In genomic region chr6:22875614-22876541, GRCm38 (mm10) we compare ENCODE assay signal across 8 mouse cellular contexts. TPM values are rescaled to one million over a fixed set of nuclear protein-coding genes. Genes with fewer than 3 reads are reported as not detected.
DNase-seq lines count a peak whose midpoint lies in the region; ATAC-seq lines count a peak whose summit lies in the region.

No protein-coding gene starts in this region.

- H3K9ac ChIP-seq in embryonic facial prominence, embryonic 12.5 days = peak overlapping the region; percentile 59
- peak overlapping the region; percentile 68 for H3K9ac ChIP-seq in hindbrain, embryonic 14.5 days

- H3K27ac ChIP-seq in embryonic facial prominence, embryonic 12.5 days = no peak overlapping the region
- H3K27ac ChIP-seq in hindbrain, embryonic 14.5 days = peak overlapping the region; percentile 60

- H3K9me3 ChIP-seq in embryonic facial prominence, embryonic 12.5 days = no peaks in the 10 kb centered on the region
- H3K9me3 ChIP-seq in hindbrain, embryonic 14.5 days (ENCODE audit: control insufficient read depth, low read length) = no peaks in the 10 kb centered on the region

- H3K27me3 ChIP-seq in embryonic facial prominence, embryonic 12.5 days = peaks cover 5% of the 10 kb centered on the region
- H3K27me3 ChIP-seq in hindbrain, embryonic 14.5 days (ENCODE audit: control insufficient read depth, insufficient read depth, low read length) = no peaks in the 10 kb centered on the region

- H3K4me3 ChIP-seq in embryonic facial prominence, embryonic 12.5 days = peak overlapping the region; percentile 61
- peak overlapping the region; percentile 47 for H3K4me3 ChIP-seq in hindbrain, embryonic 14.5 days (replicated peaks; ENCODE audit: low read length)

- peak overlapping the region; percentile 94 for H3K4me2 ChIP-seq in embryonic facial prominence, embryonic 12.5 days (replicated peaks)
- H3K4me2 ChIP-seq in hindbrain, embryonic 14.5 days (replicated peaks) = peak overlapping the region; percentile 88

- 2% methylated on average over 45 of the region's 45 CpGs for WGBS in embryonic facial prominence, embryonic 12.5 days
- WGBS in hindbrain, embryonic 14.5 days = 2% methylated on average over 43 of the region's 45 CpGs

- peak; percentile 9 for DNase-seq in kidney, postnatal 10 days
- DNase-seq in kidney, adult 8-10 months = no peak
- DNase-seq in adrenal gland, adult 2 months = peak; percentile 37
- DNase-seq in hindbrain, embryonic 14.5 days (ENCODE audit: low spot score) = peak; percentile 38
- peak; percentile 37 for DNase-seq in mesoderm, embryonic 11.5 days (ENCODE audit: low read depth, low spot score)
- no peak for DNase-seq in yolk sac, embryonic 10.5 days (ENCODE audit: low spot score)
- no peak for DNase-seq in thymus, postnatal 36 days

- peak; percentile 52 for ATAC-seq in embryonic facial prominence, embryonic 12.5 days (ENCODE audit: insufficient number of reproducible peaks, insufficient read depth, low FRiP score, low TSS enrichment)
- ATAC-seq in hindbrain, embryonic 14.5 days (ENCODE audit: low FRiP score) = peak; percentile 79

- H3K4me1 ChIP-seq in embryonic facial prominence, embryonic 12.5 days = 0 out of 2 replicates have a peak, but pooled peaks cover 5% of the 10 kb centered on the region
- H3K4me1 ChIP-seq in hindbrain, embryonic 14.5 days (replicated peaks; ENCODE audit: control insufficient read depth, insufficient read depth, low read length) = peaks cover 16% of the 10 kb centered on the region; the same call in 1 of the 2 replicates

- H3K36me3 ChIP-seq in embryonic facial prominence, embryonic 12.5 days = no peaks in the 10 kb centered on the region
- H3K36me3 ChIP-seq in hindbrain, embryonic 14.5 days (replicated peaks; ENCODE audit: control insufficient read depth, insufficient read depth) = no peaks in the 10 kb centered on the region

RNA-seq across cellular contexts. Expression of gene Ptprz1, which starts 0.6 kb away (rescaled TPM):
- 1 to 10 TPM; 2.3 to 6.9 TPM for total RNA-seq in adrenal gland, adult 2 months (2021)
- polyA plus RNA-seq in adrenal gland, adult 2 months (2012; rRNA removed) = 0.74 and 0.89 TPM in 2 replicates
- polyA plus RNA-seq in embryonic facial prominence, embryonic 12.5 days (2016; fragmentation: Nextera tagmentation; extraction: Ambion mirVana) = 10.1 and 12.8 TPM in 2 replicates
- polyA plus RNA-seq in hindbrain, embryonic 14.5 days (2014; fragmentation: Nextera tagmentation; extraction: Ambion mirVana) = 77.5 and 92.5 TPM in 2 replicates

Comparison
In these comparisons a context has a peak if more than half of its experiments do, and no peak if none do; other contexts are left out.
1. DNase-seq: peak in kidney, postnatal 10 days (single experiment), adrenal gland, adult 2 months (single experiment), hindbrain, embryonic 14.5 days (single experiment) and mesoderm, embryonic 11.5 days (single experiment); none in kidney, adult 8-10 months (0 of 2), yolk sac, embryonic 10.5 days (single experiment) and thymus, postnatal 36 days (0 of 2).